Mouse (Mus musculus) retina, adult 2 months (tissue): ENCODE results near the gene Cd209c.
A peak's percentile ranks its signal among the peaks of the same experiment; 100 is the strongest.

Source experiments
- DNase-seq: peaks from one replicate; pipeline ENCODE4 v3.0.0-alpha.2; 2012; ENCODE audit warnings: low read depth, low spot score

Gene Cd209c

DNA sequence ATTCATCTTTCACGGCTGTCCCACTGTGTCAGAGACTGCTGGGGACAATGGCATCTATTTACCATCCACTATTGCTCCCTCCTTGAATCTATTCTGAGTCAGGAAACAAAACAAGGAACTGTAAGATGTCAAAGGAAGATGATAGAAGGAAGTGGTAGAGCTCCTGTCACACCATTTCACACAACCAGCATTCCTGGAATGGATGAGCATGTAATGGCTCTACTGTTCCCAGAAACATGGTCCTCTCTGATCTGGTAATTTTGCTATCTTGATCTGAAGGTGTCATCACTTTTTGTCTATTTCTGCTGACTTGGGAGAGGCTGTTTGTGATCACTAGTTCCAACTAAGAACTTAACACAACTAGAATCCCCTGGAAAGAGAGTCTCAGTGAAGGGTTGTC lies at the start of gene Cd209c:
TSS of gene Cd209c (minus strand) at position 101 of the 400 bp plus-strand sequence.
- no peak for DNase-seq

DNA sequence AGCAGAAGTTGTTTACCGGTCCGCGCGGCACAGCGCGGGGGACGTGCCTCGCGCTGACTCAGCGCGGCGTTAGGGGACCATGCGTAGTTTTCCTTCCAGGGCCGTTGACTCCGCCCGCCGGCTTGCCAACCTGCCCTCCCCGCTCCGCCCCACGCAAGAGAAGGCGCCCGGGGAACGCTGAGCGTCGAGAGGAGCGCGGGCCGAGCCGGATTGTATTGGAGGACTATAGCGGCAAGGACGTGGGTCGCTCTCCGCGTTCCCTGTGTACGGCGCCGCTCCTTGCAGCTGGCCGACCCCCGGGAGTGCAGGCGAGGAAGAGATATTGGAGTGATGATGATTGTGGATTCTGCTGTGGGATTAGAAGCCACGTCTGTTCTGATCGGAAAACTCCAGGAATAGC lies 39.7 kb upstream of the Cd209c start:
- DNase-seq = no peak

DNA sequence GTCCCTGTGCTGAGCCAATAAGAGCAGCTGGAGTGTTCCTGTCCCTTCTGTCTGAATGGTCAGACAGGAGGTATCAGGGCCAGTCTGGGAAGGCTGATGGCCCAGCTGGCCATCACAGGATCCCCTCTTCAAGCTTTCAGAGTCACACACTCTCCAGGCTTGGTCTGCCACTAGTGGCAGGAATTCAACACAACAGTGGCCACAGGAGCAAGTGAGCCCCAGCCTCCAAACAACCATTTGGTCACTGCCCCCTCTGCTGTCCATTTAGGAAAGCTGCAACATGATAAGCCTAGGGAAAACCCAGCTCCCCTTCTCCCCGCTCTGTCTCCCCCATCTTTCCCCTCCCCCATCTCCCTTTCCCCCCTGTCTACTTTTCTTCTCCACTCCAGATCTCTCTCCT lies 1.5 kb upstream of the Cd209c start:
- DNase-seq = peak; percentile 8

DNA sequence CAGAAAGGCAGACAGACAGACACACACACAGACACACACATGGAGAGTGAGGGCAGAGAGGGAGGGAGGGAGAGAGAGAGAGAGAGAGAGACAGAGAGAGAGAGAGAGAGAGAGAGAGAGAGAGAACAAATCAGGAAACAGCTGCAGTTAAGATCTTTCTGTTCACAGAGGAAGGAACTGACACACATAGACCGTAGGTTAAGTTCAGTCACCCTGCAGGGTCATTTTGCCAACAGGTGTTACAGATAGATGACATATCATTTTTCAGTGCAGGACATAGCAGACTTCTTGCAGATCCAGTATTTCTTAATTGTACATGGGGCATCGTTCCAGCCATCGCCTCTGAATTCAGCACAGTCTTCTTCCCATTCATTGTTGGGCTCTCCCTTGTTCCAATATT lies 14.5 kb downstream of the Cd209c start:
- DNase-seq = no peak

DNA sequence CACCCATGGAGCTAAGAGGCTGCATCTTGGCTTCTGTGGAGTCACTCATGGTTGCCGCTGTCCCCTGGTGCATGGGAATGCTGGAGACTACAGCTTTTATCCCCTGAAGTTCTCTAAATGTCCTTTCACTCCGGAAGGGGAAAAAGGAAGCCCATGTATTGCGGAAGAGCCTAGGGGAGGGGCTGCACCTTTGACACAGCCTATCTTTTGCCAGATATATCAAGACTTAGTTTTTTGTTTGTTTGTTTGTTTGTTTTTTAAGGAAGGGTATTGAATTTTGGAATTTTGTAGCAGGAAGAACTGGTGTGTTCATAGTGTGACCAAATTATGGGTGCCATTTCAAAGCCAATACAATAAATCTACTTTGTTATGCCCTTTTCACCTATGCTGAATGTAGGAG lies 27.8 kb downstream of the Cd209c start, which contains the start of gene Cd209b:
TSS of gene Cd209b (minus strand) at position 101 of the 400 bp plus-strand sequence.
- DNase-seq = no peak
